Mouse (Mus musculus) erythroblast, embryonic 14.5 days (primary cell): ENCODE measurements around the gene Galr3.

Experiments used
- GATA1 ChIP-seq: IDR thresholded peaks from 2 replicates; pipeline ENCODE4 v1.6.1; 2012; ENCODE audit warnings: low read length, inconsistent platforms, mixed read lengths
- TAL1 ChIP-seq: IDR thresholded peaks from 3 replicates; pipeline ENCODE4 v1.6.1; 2012; ENCODE audit warnings: low read length, inconsistent platforms, mixed read lengths

- TF ChIP-seq GATA1 (no peak), TAL1 (no peak)
Measured at GRCm38 (mm10) chr15:78992235-78992634, 49.5 kb upstream of the Galr3 start.
